Mouse (Mus musculus) spleen, adult 2 months (tissue): Measurements from ENCODE around the gene Sfmbt1.

ENCODE experiments used
- CTCF ChIP-seq: fragments of 200-500 bp; IDR thresholded peaks from 2 replicates; pipeline ENCODE4 v1.5.1; 2011; ENCODE audit warnings: mild to moderate bottlenecking, inconsistent platforms; ENCODE audit not compliant: insufficient read depth, insufficient read length, insufficient replicate concordance; ENCODE audit errors: extremely low read depth
- POLR2A ChIP-seq: fragments of 200-500 bp; IDR thresholded peaks from 2 replicates; pipeline ENCODE4 v1.6.1; 2011; ENCODE audit warnings: low read depth, low read length, inconsistent platforms

DNA sequence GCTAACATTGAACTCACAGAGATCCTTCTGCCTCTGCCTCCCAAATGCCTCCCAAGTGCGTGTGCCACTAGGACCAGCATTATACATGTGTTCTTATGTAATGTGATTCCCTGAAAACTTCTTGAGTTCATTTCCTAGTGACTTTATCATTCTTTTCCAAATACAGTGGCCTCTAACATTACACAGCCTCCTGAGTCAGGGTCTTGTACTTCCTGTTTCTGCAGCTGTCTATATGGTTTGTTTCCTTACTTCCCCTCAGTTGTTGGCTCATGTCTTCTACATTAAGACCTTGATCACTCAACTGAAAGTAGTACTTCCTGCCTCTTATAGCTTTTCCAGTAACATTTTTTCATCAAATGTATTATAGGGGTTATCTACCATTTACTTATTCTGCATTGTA lies 46.6 kb downstream of the Sfmbt1 start:
- no peak for TF ChIP-seq POLR2A
- TF ChIP-seq CTCF = no peak
